8 mouse cellular contexts compared by ENCODE assay signal in the genomic region with DNA sequence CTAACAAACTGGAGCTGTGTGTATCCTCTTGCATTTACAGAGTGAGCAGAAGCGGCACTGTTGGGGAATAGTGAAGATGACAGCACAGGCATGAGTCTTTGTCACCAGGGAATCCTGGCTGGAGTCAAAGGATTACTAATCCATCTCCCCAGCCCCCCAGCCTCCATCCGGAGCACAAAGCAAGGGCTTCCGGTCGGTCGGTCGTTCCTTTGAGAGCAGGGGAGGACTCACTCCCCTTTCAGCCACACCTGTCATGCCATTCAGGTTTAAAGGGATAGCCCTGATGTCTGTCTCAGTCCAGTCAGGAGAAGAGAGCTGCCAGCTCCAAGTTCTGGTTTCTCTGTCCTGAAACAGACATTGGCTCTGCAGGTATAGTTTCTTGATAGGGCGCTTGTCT. TPM values are rescaled to one million over a fixed set of nuclear protein-coding genes. Genes with fewer than 3 reads are reported as not detected.
DNase-seq lines count a peak whose midpoint lies in the region; ATAC-seq lines count a peak whose summit lies in the region.

No protein-coding gene starts in this region.

- no peak for DNase-seq in kidney, adult 8-10 months
- DNase-seq in MN1 (ENCODE audit: low spot score) = no peak
- no peak for DNase-seq in thymus, postnatal 0 days (ENCODE audit: low spot score)
- no peak for DNase-seq in right cerebral cortex, postnatal 25 days

- H3K9ac ChIP-seq in kidney, embryonic 14.5 days (ENCODE audit: low read depth, low read length) = peak overlapping the region; percentile 42
- H3K9ac ChIP-seq in hindbrain, embryonic 15.5 days = peak overlapping the region; percentile 15; the same call in 1 of the 2 replicates

- peak overlapping the region; percentile 25 for H3K4me2 ChIP-seq in kidney, embryonic 14.5 days (replicated peaks; ENCODE audit: low read depth, low read length)
- H3K4me2 ChIP-seq in hindbrain, embryonic 15.5 days = peak overlapping the region; percentile 14; the same call in 1 of the 2 replicates

- WGBS in kidney, embryonic 14.5 days = 20% methylated on average over 7 of the region's 7 CpGs
- 22% methylated on average over 7 of the region's 7 CpGs for WGBS in hindbrain, embryonic 15.5 days

- no peaks in the 10 kb centered on the region for H3K36me3 ChIP-seq in kidney, embryonic 14.5 days (ENCODE audit: control insufficient read depth, insufficient read depth, low read length)
- H3K36me3 ChIP-seq in hindbrain, embryonic 15.5 days = no peaks in the 10 kb centered on the region

- peak overlapping the region; percentile 84; the same call in 1 of the 2 replicates for H3K27ac ChIP-seq in kidney, embryonic 14.5 days (ENCODE audit: low read depth, low read length)
- peak overlapping the region; percentile 70 for H3K27ac ChIP-seq in hindbrain, embryonic 15.5 days (replicated peaks)

- peaks cover 25% of the 10 kb centered on the region for H3K4me1 ChIP-seq in kidney, embryonic 14.5 days (ENCODE audit: control insufficient read depth, insufficient read depth, low read length)
- peaks cover 74% of the 10 kb centered on the region for H3K4me1 ChIP-seq in hindbrain, embryonic 15.5 days (replicated peaks)

- ATAC-seq in kidney, embryonic 14.5 days (ENCODE audit: low FRiP score, low TSS enrichment) = no peak
- ATAC-seq in activated CD4-positive, CD25-positive, alpha-beta regulatory T cell, adult 4 months = peak; percentile 21
- ATAC-seq in hindbrain, embryonic 15.5 days (ENCODE audit: low FRiP score, low read depth) = no peak
- peak; percentile 8 for ATAC-seq in megakaryocyte, adult 5-6 weeks (ENCODE audit: poor library complexity, severe bottlenecking)

- H3K27me3 ChIP-seq in kidney, embryonic 14.5 days (ENCODE audit: control insufficient read depth, insufficient read depth, low read length) = no peaks in the 10 kb centered on the region
- no peaks in the 10 kb centered on the region for H3K27me3 ChIP-seq in hindbrain, embryonic 15.5 days

- no peaks in the 10 kb centered on the region for H3K9me3 ChIP-seq in kidney, embryonic 14.5 days (ENCODE audit: control insufficient read depth, low read length)
- H3K9me3 ChIP-seq in hindbrain, embryonic 15.5 days = no peaks in the 10 kb centered on the region

- no peak overlapping the region for H3K4me3 ChIP-seq in kidney, embryonic 14.5 days (ENCODE audit: low read length)
- no peak overlapping the region for H3K4me3 ChIP-seq in hindbrain, embryonic 15.5 days

RNA-seq across cellular contexts. Expression of gene Stk40, which starts 7.4 kb away (rescaled TPM):
- 19.1 and 24.9 TPM in 2 replicates for polyA plus RNA-seq in kidney, embryonic 14.5 days (2014; fragmentation: Nextera tagmentation; extraction: Ambion mirVana)
- 10 to 100 TPM; 15.5 to 20.4 TPM for polyA plus RNA-seq in activated CD4-positive, CD25-positive, alpha-beta regulatory T cell, adult 4 months (2017; shearing (Covaris generic))
- polyA plus RNA-seq in hindbrain, embryonic 15.5 days (2015; fragmentation: Nextera tagmentation; extraction: Ambion mirVana) = 29.6 and 33.9 TPM in 2 replicates
- 20.8 and 21.4 TPM in 2 replicates for total RNA-seq in megakaryocyte, adult 5-6 weeks (2015)
- total RNA-seq in megakaryocyte, adult 5-6 weeks (2017) = 22.5 and 32.8 TPM in 2 replicates
- 26.5 and 28.8 TPM in 2 replicates for polyA plus RNA-seq in thymus, postnatal 0 days (2015; fragmentation: Nextera tagmentation; extraction: Ambion mirVana)

RNA-seq across cellular contexts. Expression of gene Lsm10, which starts 14.7 kb away (rescaled TPM):
- 47.3 and 52.4 TPM in 2 replicates for polyA plus RNA-seq in kidney, embryonic 14.5 days (2014; fragmentation: Nextera tagmentation; extraction: Ambion mirVana)
- polyA plus RNA-seq in activated CD4-positive, CD25-positive, alpha-beta regulatory T cell, adult 4 months (2017; shearing (Covaris generic)) = 10 to 100 TPM; 67.3 to 70.5 TPM
- polyA plus RNA-seq in hindbrain, embryonic 15.5 days (2015; fragmentation: Nextera tagmentation; extraction: Ambion mirVana) = 45.8 and 50.3 TPM in 2 replicates
- total RNA-seq in megakaryocyte, adult 5-6 weeks (2015) = 47.3 and 54.9 TPM in 2 replicates
- total RNA-seq in megakaryocyte, adult 5-6 weeks (2017) = 19.3 and 21.7 TPM in 2 replicates
- polyA plus RNA-seq in thymus, postnatal 0 days (2015; fragmentation: Nextera tagmentation; extraction: Ambion mirVana) = 55.9 and 61.0 TPM in 2 replicates

RNA-seq across cellular contexts. Expression of gene Eva1b, which starts 36.4 kb away (rescaled TPM):
- polyA plus RNA-seq in kidney, embryonic 14.5 days (2014; fragmentation: Nextera tagmentation; extraction: Ambion mirVana) = 96.1 and 124 TPM in 2 replicates
- 10 to 100 TPM; 18.8 to 19.0 TPM for polyA plus RNA-seq in activated CD4-positive, CD25-positive, alpha-beta regulatory T cell, adult 4 months (2017; shearing (Covaris generic))
- 14.5 and 15.1 TPM in 2 replicates for polyA plus RNA-seq in hindbrain, embryonic 15.5 days (2015; fragmentation: Nextera tagmentation; extraction: Ambion mirVana)
- 0.82 and 1.1 TPM in 2 replicates for total RNA-seq in megakaryocyte, adult 5-6 weeks (2015)
- 0.24 and 1.3 TPM in 2 replicates for total RNA-seq in megakaryocyte, adult 5-6 weeks (2017)
- polyA plus RNA-seq in thymus, postnatal 0 days (2015; fragmentation: Nextera tagmentation; extraction: Ambion mirVana) = 28.2 and 28.7 TPM in 2 replicates

RNA-seq across cellular contexts. Expression of gene Sh3d21, which starts 52.1 kb away (rescaled TPM):
- 7.3 and 8.7 TPM in 2 replicates for polyA plus RNA-seq in kidney, embryonic 14.5 days (2014; fragmentation: Nextera tagmentation; extraction: Ambion mirVana)
- polyA plus RNA-seq in activated CD4-positive, CD25-positive, alpha-beta regulatory T cell, adult 4 months (2017; shearing (Covaris generic)) = under 1 TPM in 1 of 2 experiments, not detected in 1; 0.92 TPM
- 1.4 and 2.0 TPM in 2 replicates for polyA plus RNA-seq in hindbrain, embryonic 15.5 days (2015; fragmentation: Nextera tagmentation; extraction: Ambion mirVana)
- total RNA-seq in megakaryocyte, adult 5-6 weeks (2015) = not detected in 2 replicates
- total RNA-seq in megakaryocyte, adult 5-6 weeks (2017) = 0.12 TPM in 1 of 2 replicates, not detected in the other
- 2.2 and 2.7 TPM in 2 replicates for polyA plus RNA-seq in thymus, postnatal 0 days (2015; fragmentation: Nextera tagmentation; extraction: Ambion mirVana)

RNA-seq across cellular contexts. Expression of gene Oscp1, which starts 52.8 kb away (rescaled TPM):
- polyA plus RNA-seq in kidney, embryonic 14.5 days (2014; fragmentation: Nextera tagmentation; extraction: Ambion mirVana) = 17.7 and 19.6 TPM in 2 replicates
- under 1 TPM; 0.47 to 0.69 TPM for polyA plus RNA-seq in activated CD4-positive, CD25-positive, alpha-beta regulatory T cell, adult 4 months (2017; shearing (Covaris generic))
- polyA plus RNA-seq in hindbrain, embryonic 15.5 days (2015; fragmentation: Nextera tagmentation; extraction: Ambion mirVana) = 38.5 and 42.1 TPM in 2 replicates
- 0.75 and 0.83 TPM in 2 replicates for total RNA-seq in megakaryocyte, adult 5-6 weeks (2015)
- total RNA-seq in megakaryocyte, adult 5-6 weeks (2017) = 4.0 and 5.7 TPM in 2 replicates
- polyA plus RNA-seq in thymus, postnatal 0 days (2015; fragmentation: Nextera tagmentation; extraction: Ambion mirVana) = 4.8 and 5.0 TPM in 2 replicates

Comparison
In these comparisons a context has a peak if more than half of its experiments do, and no peak if none do; other contexts are left out.
1. ATAC-seq: peak in activated CD4-positive, CD25-positive, alpha-beta regulatory T cell, adult 4 months (single experiment) and megakaryocyte, adult 5-6 weeks (single experiment); none in kidney, embryonic 14.5 days (single experiment) and hindbrain, embryonic 15.5 days (single experiment).